Mouse (Mus musculus) heart, postnatal 0 days (tissue): ENCODE data around the gene Tbc1d13.
"Not testable (repeated sequence)": the region's sequence is repeated elsewhere in the genome, so short reads cannot be mapped to it uniquely, and the experiment has no call there.

Source experiments
- CTCF ChIP-seq: IDR thresholded peaks from 2 replicates; pipeline ENCODE4 v1.5.1; 2016; ENCODE audit warnings: antibody characterized with exemption, control low read depth, low read depth
- EP300 ChIP-seq: IDR thresholded peaks from 2 replicates; pipeline ENCODE4 v1.6.1; 2016; ENCODE audit warnings: antibody characterized with exemption, low read depth

DNA sequence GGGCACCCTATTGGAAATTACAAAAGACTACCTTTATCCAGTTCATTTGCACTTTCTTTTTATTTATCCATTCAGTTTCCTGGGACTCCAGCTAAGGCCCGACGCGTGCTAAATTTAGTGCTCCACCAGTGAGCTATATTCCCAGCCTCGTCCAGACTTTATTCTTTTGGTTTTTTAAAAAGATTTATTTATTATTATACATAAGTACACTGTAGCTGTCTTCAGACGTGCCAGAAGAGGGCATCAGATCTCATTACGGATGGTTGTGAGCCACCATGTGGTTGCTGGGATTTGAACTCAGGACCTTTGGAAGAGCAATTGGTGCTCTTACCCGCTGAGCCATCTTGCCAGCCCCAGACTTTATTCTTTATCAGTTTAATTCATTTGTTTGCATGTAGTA is 45.2 kb downstream of the Tbc1d13 start:
- TF ChIP-seq CTCF, EP300: not testable (repeated sequence)
